Mouse (Mus musculus) thymus, adult 2 months (tissue): Measurements from ENCODE around the gene Plekhn1.

ENCODE experiments used
- CTCF ChIP-seq: fragments of 200-500 bp; IDR thresholded peaks from 2 replicates; pipeline ENCODE4 v1.5.1; 2012; ENCODE audit warnings: mild to moderate bottlenecking, control low read depth, low read length, moderate library complexity, borderline replicate concordance; ENCODE audit not compliant: control insufficient read depth, poor library complexity, insufficient read depth; ENCODE audit errors: extremely low read depth
- POLR2A ChIP-seq: fragments of 200-500 bp; IDR thresholded peaks from 2 replicates; pipeline ENCODE4 v1.6.1; 2012; ENCODE audit warnings: mild to moderate bottlenecking, low read length, control low read depth, moderate library complexity; ENCODE audit not compliant: control insufficient read depth, poor library complexity, insufficient read depth; ENCODE audit errors: extremely low read depth

DNA sequence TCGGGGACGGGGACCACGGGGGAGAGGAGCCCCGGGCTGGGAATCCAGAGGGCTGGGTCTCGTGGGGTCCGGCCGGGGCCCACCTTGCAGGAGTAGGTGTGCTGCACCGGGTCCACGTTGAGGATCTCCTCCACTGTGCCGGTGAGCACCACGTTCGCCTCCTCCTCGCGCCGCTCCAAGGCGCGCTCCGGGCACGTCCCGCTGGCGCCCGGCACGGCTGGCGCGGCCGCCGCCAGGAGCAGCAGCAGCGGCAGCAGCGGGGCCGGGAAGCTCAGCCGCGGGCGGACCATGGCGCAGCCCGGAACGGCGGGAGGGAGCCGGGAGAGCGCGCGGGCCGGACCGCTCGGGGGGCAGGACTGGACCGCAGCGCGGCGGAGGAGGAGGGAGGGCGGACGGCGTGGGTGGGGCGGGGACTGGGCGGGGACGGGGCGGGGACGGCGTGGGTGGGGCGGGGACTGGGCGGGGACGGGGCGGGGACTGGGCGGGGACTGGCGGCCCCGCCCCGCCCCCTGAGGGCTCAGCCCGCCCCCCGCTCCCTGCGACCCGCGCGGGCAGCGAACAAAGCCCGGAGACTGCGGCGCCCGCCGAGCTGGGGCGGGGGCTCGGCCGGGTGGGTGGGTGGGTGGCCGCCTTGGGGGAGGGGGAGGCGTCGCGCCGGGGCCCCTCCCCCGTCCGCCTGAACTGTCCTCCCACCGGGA, 37.4 kb downstream of the Plekhn1 start, which contains the start of gene Agrn:
- TF ChIP-seq POLR2A (no peak), CTCF (no peak)
